Mouse (Mus musculus): ENCODE results near the gene Nelfe. TPM values are rescaled to one million over a fixed set of nuclear protein-coding genes. Genes with fewer than 3 reads are reported as not detected.

The Nelfe gene
- polyA plus RNA-seq, 1 experiment from 2014 or later, result 104 TPM

- Histone ChIP-seq H3K27me3 (replicated peaks; ENCODE audit: control insufficient read depth, insufficient read depth, low read length) (no peaks in the 10 kb centered on the region), H3K36me3 (ENCODE audit: control insufficient read depth, insufficient read depth, low read length) (peaks cover 32% of the 10 kb centered on the region), H3K4me3 (ENCODE audit: low read length) (no peak overlapping the region), H3K9me3 (ENCODE audit: control insufficient read depth, low read length) (no peaks in the 10 kb centered on the region), H3K27ac (ENCODE audit: low read length) (no peak overlapping the region), H3K4me1 (ENCODE audit: control insufficient read depth, insufficient read depth, low read length) (peaks cover 8% of the 10 kb centered on the region; the same call in 1 of the 2 replicates), H3K9ac (ENCODE audit: low read depth, low read length) (0 out of 2 replicates have a peak overlapping the region, but pooled peaks have one; percentile 30), H3K4me2 (ENCODE audit: low read depth, low read length) (no peak overlapping the region)
- 78% methylated on average over 9 of the region's 9 CpGs for WGBS
- no peak for ATAC-seq
Observed at GRCm38 (mm10) chr17:34902895-34903294, 52.7 kb downstream of the Nelfe start.

Small RNA genes lying within 50 kb of the gene (microRNA-seq; reads per million reads assigned to microRNA genes)
- gene Mir6970 (0.68 reads per million), gene Mir6971 (2.7 reads per million, percentile 6 among the genes with 10 or more reads in this experiment), gene Mir6972 (not detected)

Other genes with a start within 250 kb of the Nelfe start
- gene Rnf5, start 246.7 kb upstream of the Nelfe start, polyA plus RNA-seq (2015; fragmentation: Nextera tagmentation; extraction: Ambion mirVana), result 190 and 197 TPM in 2 replicates
- 61.8 and 67.9 TPM in 2 replicates for gene Agpat1, start 246.1 kb upstream of the Nelfe start, polyA plus RNA-seq (2015; fragmentation: Nextera tagmentation; extraction: Ambion mirVana)
- gene Egfl8, start 234.4 kb upstream of the Nelfe start, polyA plus RNA-seq (2015; fragmentation: Nextera tagmentation; extraction: Ambion mirVana), result 4.0 and 4.6 TPM in 2 replicates
- 32.3 and 32.9 TPM in 2 replicates for gene Ppt2, start 221.9 kb upstream of the Nelfe start, polyA plus RNA-seq (2015; fragmentation: Nextera tagmentation; extraction: Ambion mirVana)
- gene Prrt1, start 220.9 kb upstream of the Nelfe start, polyA plus RNA-seq (2015; fragmentation: Nextera tagmentation; extraction: Ambion mirVana), result 0.32 and 0.47 TPM in 2 replicates
- 10.2 and 14.4 TPM in 2 replicates for gene Fkbpl, start 205.6 kb upstream of the Nelfe start, polyA plus RNA-seq (2015; fragmentation: Nextera tagmentation; extraction: Ambion mirVana)
- gene Atf6b, start 203.2 kb upstream of the Nelfe start, polyA plus RNA-seq (2015; fragmentation: Nextera tagmentation; extraction: Ambion mirVana), result 66.3 and 69.1 TPM in 2 replicates
- gene Tnxb, start 179.9 kb upstream of the Nelfe start, polyA plus RNA-seq (2015; fragmentation: Nextera tagmentation; extraction: Ambion mirVana), result 1.1 TPM in 2 replicates
- 0.83 and 0.92 TPM in 2 replicates for gene C4b, start 106.5 kb upstream of the Nelfe start, polyA plus RNA-seq (2015; fragmentation: Nextera tagmentation; extraction: Ambion mirVana)
- 0.06 and 15.4 TPM in 2 replicates for gene Cyp21a1, start 45.8 kb upstream of the Nelfe start, polyA plus RNA-seq (2015; fragmentation: Nextera tagmentation; extraction: Ambion mirVana)
- gene Stk19, start 13.4 kb upstream of the Nelfe start, polyA plus RNA-seq (2015; fragmentation: Nextera tagmentation; extraction: Ambion mirVana), result 24.0 and 26.5 TPM in 2 replicates
- gene Dxo, start 13.4 kb upstream of the Nelfe start, polyA plus RNA-seq (2015; fragmentation: Nextera tagmentation; extraction: Ambion mirVana), result 53.6 and 59.0 TPM in 2 replicates
- 39.2 and 44.9 TPM in 2 replicates for gene Skiv2l, start 181 bp upstream of the Nelfe start, polyA plus RNA-seq (2015; fragmentation: Nextera tagmentation; extraction: Ambion mirVana)
- 95.8 and 107 TPM in 2 replicates for gene Cfb, start 12.1 kb downstream of the Nelfe start, polyA plus RNA-seq (2015; fragmentation: Nextera tagmentation; extraction: Ambion mirVana)
- gene Zbtb12, start 29.1 kb downstream of the Nelfe start, polyA plus RNA-seq (2015; fragmentation: Nextera tagmentation; extraction: Ambion mirVana), result 1.5 and 1.7 TPM in 2 replicates
- gene Gm20547, start 31.7 kb downstream of the Nelfe start, polyA plus RNA-seq (2015; fragmentation: Nextera tagmentation; extraction: Ambion mirVana), result not detected in 2 replicates
- 26.5 and 36.0 TPM in 2 replicates for gene C2, start 47.9 kb downstream of the Nelfe start, polyA plus RNA-seq (2015; fragmentation: Nextera tagmentation; extraction: Ambion mirVana)
- gene Ehmt2, start 48.1 kb downstream of the Nelfe start, polyA plus RNA-seq (2015; fragmentation: Nextera tagmentation; extraction: Ambion mirVana), result 59.8 and 61.9 TPM in 2 replicates
- 108 and 134 TPM in 2 replicates for gene Slc44a4, start 64.1 kb downstream of the Nelfe start, polyA plus RNA-seq (2015; fragmentation: Nextera tagmentation; extraction: Ambion mirVana)
- gene Neu1, start 80.9 kb downstream of the Nelfe start, polyA plus RNA-seq (2015; fragmentation: Nextera tagmentation; extraction: Ambion mirVana), result 226 and 301 TPM in 2 replicates
- gene Hspa1b, start 108.8 kb downstream of the Nelfe start, polyA plus RNA-seq (2015; fragmentation: Nextera tagmentation; extraction: Ambion mirVana), result 0.22 and 0.24 TPM in 2 replicates
- gene Gm20481, start 119.5 kb downstream of the Nelfe start, polyA plus RNA-seq (2015; fragmentation: Nextera tagmentation; extraction: Ambion mirVana), result not detected in 2 replicates
- gene Hspa1a, start 121.8 kb downstream of the Nelfe start, polyA plus RNA-seq (2015; fragmentation: Nextera tagmentation; extraction: Ambion mirVana), result 6.3 and 6.6 TPM in 2 replicates
- gene Hspa1l, start 122.3 kb downstream of the Nelfe start, polyA plus RNA-seq (2015; fragmentation: Nextera tagmentation; extraction: Ambion mirVana), result 0.38 and 0.57 TPM in 2 replicates
- gene Lsm2, start 131.5 kb downstream of the Nelfe start, polyA plus RNA-seq (2015; fragmentation: Nextera tagmentation; extraction: Ambion mirVana), result 159 and 181 TPM in 2 replicates
- 112 and 119 TPM in 2 replicates for gene Vars, start 150.6 kb downstream of the Nelfe start, polyA plus RNA-seq (2015; fragmentation: Nextera tagmentation; extraction: Ambion mirVana)
- 0.18 and 0.27 TPM in 2 replicates for gene Vwa7, start 166.2 kb downstream of the Nelfe start, polyA plus RNA-seq (2015; fragmentation: Nextera tagmentation; extraction: Ambion mirVana)
- gene Sapcd1, start 177.6 kb downstream of the Nelfe start, polyA plus RNA-seq (2015; fragmentation: Nextera tagmentation; extraction: Ambion mirVana), result 11.3 TPM in 2 replicates
- gene Msh5, start 196.4 kb downstream of the Nelfe start, polyA plus RNA-seq (2015; fragmentation: Nextera tagmentation; extraction: Ambion mirVana), result 3.6 and 4.4 TPM in 2 replicates
- 405 and 416 TPM in 2 replicates for gene Clic1, start 199.6 kb downstream of the Nelfe start, polyA plus RNA-seq (2015; fragmentation: Nextera tagmentation; extraction: Ambion mirVana)
- 146 and 170 TPM in 2 replicates for gene Ddah2, start 208.6 kb downstream of the Nelfe start, polyA plus RNA-seq (2015; fragmentation: Nextera tagmentation; extraction: Ambion mirVana)
- gene Ly6g6c, start 215.0 kb downstream of the Nelfe start, polyA plus RNA-seq (2015; fragmentation: Nextera tagmentation; extraction: Ambion mirVana), result 0.24 TPM in 1 of 2 replicates, not detected in the other
- gene Mpig6b, start 215.8 kb downstream of the Nelfe start, polyA plus RNA-seq (2015; fragmentation: Nextera tagmentation; extraction: Ambion mirVana), result 0.37 and 0.40 TPM in 2 replicates
- 3.4 and 3.8 TPM in 2 replicates for gene Ly6g6e, start 226.5 kb downstream of the Nelfe start, polyA plus RNA-seq (2015; fragmentation: Nextera tagmentation; extraction: Ambion mirVana)
- gene Ly6g6d, start 227.7 kb downstream of the Nelfe start, polyA plus RNA-seq (2015; fragmentation: Nextera tagmentation; extraction: Ambion mirVana), result 4.3 and 5.6 TPM in 2 replicates
- 0.16 and 0.23 TPM in 2 replicates for gene Ly6g6f, start 235.2 kb downstream of the Nelfe start, polyA plus RNA-seq (2015; fragmentation: Nextera tagmentation; extraction: Ambion mirVana)
- 107 and 108 TPM in 2 replicates for gene Abhd16a, start 238.9 kb downstream of the Nelfe start, polyA plus RNA-seq (2015; fragmentation: Nextera tagmentation; extraction: Ambion mirVana)

All from intestine, embryonic 16.5 days (tissue).